Mouse (Mus musculus): Measurements from ENCODE around the gene Wdr18.
A peak's percentile ranks its signal among the peaks of the same experiment; 100 is the strongest.

Gene Wdr18

DNA sequence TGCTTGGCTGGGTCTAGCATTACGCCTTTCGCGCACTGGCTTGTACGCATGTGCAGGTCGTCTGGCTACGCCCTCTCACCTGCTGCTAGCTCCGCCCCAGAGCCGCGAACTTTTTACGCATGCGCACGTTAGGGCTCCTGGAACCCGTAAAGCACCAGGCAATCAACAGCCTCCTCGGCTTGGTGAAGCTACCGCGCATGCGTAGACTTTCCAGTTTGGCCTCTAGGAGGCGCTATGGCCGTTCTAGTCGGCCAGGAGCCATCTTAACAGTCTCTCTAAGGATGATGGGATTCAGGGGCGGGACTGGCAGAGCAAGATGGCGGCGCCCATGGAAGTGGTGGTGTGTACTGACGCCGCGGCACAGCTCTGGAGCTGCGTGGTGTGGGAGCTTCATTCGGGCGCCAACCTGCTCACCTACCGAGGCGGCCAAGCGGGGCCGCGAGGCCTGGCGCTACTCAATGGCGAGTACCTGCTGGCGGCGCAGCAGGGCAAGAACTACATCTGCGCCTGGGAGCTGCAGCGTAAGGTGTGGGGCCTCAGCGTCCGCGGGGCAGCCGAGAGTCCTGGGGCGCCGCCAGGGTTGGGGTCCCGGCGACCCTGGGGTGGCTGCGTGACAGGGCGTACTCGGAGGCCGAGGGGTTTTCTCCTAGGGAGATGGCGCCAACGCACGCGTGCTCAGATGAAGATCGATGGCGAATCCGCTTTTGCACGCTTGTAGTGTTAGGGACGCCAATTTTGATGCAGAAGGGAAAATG lies at the start of gene Wdr18:
Gene Wdr18, plus strand, starts transcription at position 306 of the 755 bp plus-strand sequence.
- DNase-seq (ENCODE audit: low spot score in 2 of 2), result peak; percentile 99 to 100

DNA sequence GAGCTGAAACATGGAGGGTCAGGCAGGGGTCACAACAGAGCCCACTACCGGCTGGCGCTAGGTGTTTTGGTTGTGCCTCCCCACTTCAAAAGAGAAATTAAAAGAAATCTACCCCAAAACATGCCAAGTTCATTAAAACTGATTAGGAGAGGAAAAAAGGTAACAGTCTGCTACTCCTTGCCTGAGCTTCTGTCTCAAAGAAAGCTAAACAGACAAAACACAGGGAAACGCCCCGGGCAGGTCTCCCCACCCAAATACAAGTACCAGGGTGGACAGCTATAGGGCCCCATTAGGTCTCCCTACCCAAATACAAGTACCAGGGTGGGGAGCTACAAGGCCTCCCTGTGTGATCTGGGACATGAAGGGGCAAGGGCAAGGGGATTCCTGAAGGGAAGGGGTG lies 49.4 kb upstream of the Wdr18 start, which contains the start of gene Gm26602:
Gene Gm26602, plus strand, starts transcription at position 301 of the 400 bp plus-strand sequence.
- DNase-seq (ENCODE audit: low spot score in 2 of 2), result no peak

- no peak for DNase-seq (ENCODE audit: low spot score in 2 of 2)
Observed at GRCm38 (mm10) chr10:79912412-79912811, 47.5 kb upstream of the Wdr18 start.

GRCm38 (mm10) chr10:79914131-79914947 lies 45.6 kb upstream of the Wdr18 start:
- no peak for DNase-seq (ENCODE audit: low spot score in 2 of 2)

DNA sequence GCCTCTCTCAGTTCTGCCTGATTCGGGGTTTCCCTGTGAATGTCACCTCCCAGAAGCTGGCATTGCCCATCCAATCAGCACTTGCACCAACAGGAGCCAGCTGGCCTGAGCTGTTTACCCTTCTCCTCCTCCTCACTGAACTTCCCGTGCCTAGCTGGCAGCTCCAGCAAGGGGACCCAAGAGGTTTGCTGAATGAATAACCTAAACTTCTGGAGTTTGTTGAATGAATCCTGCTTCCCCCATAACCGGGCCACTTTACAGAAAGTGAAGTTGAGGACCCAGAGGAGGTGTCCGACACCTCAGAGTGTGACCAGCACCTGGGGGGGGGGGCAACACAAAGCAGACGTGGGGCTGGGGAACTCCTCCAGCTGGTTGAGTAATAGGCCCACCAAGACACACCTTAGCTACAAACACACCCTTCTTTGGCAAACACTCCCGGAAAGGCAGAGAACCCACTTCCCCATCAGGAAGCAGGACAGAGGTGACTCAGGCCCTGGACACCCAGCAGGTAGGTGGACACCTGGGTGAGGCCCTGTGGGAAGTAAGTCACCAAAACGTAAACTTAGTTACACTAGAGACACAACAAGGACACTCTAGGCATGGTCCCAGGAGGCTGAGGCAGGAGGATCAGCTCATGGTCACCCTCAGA lies 44.9 kb upstream of the Wdr18 start:
- DNase-seq (ENCODE audit: low spot score in 2 of 2), result no peak

- DNase-seq (ENCODE audit: low spot score in 2 of 2), result no peak
Observed at GRCm38 (mm10) chr10:79916081-79916480, 43.9 kb upstream of the Wdr18 start.

DNA sequence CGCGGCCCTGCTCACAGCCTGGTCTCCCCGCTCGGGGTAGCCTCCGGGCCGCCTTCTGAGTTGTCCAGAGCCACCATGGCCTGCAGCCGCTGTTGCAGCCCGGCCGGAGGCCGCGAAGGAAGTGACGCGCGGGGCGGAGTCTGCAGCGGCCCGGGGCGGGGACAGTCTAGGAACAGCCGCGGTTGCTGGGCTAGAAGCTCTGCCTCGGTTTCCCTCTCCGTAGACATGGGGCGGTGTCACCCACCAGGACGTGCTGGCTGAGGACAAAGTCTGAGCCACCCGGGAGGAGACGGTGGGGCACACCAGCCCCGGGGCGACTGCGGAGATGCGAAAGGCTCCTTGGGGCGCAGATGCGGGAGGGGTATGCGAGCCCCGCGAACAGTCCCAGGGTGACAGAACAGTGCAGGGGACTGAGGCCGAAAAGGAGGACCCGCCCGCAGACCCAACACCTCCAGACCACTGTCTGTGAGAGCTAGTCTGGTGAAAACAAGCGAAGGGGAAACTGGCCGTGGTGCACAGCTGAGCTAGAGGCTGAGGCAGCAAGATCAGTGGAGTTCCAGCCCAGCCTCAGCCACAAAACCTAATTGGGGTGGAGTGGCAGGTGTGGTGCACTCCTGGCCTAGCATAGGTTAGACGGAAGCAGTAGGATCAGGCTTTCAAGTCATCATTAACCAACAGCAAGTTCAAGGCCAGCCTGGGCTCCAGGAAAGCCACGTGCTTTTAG lies 43.0 kb upstream of the Wdr18 start, which contains the start of gene Kiss1r:
Gene Kiss1r, plus strand, starts transcription at position 164 of the 724 bp plus-strand sequence.
- peak; percentile 70 to 82 for DNase-seq (ENCODE audit: low spot score in 2 of 2)

DNA sequence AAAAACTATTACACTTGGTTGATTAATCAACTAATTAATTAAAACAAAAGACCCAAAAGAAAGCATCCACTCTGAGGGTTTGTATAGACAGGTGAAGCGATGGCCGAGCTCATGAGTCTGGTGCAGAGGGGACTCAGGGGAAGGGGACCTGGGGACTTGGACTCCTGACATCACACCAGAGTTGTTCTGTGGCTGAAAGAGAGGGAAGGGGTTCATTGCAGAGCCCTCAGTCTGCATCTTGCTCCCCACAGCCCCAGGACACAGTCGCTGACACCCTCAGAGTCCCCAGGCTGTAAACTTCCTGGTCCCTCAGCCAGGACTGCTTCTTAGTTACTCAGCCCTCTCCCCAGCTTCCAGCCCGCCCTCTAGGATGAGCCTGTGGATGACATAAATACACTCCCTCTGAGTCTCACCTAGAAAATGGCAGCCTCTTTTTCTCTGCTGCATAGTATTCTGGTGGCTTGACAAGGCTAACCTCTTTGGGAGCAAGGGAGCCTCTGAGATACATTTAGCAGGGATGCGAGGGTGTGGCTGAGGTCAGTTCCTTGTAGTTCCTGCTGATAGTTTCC lies 42.3 kb upstream of the Wdr18 start:
- no peak for DNase-seq (ENCODE audit: low spot score in 2 of 2)

DNA sequence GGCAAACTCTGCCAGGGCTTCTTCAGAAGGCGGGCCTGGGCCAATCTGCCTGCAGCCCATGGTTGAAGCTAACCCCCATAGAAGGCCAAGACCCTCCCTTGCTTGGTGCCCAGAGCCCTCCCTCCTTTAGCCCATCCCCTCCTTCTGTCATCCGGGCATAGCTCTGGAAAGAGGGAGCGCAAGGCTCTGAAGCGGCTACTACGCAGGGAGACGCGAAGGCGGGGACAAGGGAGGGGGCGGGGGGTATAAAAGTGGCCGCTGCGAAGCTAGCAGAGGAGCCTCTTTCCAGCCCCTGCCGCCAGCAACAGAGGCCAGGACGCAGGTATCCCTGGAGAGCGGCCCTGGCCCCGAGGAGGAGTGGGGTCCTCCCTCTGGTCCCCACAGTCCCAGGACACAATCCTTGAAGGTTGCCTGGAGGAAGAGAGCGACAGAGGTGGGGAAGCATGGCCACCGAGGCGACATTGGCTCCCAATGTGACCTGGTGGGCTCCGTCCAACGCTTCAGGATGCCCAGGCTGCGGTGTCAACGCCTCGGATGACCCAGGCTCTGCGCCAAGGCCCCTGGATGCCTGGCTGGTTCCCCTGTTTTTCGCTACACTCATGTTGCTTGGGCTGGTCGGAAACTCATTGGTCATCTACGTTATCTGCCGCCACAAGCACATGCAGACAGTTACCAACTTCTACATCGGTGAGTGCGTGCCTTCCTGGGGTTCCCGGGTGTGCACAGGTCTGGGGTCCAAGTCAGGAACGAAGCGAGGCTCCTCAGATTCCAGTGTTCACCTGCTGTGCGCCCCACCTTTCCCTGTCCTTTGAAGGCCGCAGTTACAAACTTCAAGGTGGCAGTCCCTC lies 41.5 kb upstream of the Wdr18 start:
- no peak for DNase-seq (ENCODE audit: low spot score in 2 of 2)

DNA sequence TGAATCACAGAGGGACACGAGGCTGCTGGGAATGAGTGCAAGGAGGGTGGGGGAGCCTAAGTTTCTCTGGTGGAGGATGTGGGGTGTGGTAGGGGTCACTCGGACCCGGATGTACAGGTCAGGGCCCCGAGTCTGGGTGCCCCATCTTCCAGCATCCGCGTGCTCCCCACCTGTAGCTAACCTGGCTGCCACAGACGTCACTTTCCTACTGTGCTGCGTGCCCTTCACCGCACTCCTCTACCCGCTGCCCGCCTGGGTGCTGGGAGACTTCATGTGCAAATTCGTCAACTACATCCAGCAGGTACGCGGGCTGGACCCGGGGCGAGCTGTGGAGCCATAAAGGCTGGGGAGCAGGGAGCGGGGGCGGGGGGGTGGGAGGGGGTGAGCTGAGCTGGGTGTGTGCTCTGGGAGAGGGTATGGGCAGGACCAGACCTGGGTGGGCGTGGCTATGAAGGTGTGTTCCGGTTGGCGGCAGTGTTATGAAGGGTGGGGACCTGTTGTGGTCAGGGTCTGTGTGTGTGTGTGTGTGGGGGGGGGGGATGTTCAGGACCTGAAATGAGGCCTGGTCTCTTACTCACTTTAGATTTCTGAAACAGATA lies 40.6 kb upstream of the Wdr18 start:
- DNase-seq (ENCODE audit: low spot score in 2 of 2), result no peak

GRCm38 (mm10) chr10:79920056-79920890 lies 39.7 kb upstream of the Wdr18 start:
- DNase-seq (ENCODE audit: low spot score in 2 of 2), result no peak

GRCm38 (mm10) chr10:79920958-79921535 lies 38.9 kb upstream of the Wdr18 start, which contains the start of gene R3hdm4:
Gene R3hdm4 (minus strand): TSS chr10:79921208.
- no peak for DNase-seq (ENCODE audit: low spot score in 2 of 2)

DNA sequence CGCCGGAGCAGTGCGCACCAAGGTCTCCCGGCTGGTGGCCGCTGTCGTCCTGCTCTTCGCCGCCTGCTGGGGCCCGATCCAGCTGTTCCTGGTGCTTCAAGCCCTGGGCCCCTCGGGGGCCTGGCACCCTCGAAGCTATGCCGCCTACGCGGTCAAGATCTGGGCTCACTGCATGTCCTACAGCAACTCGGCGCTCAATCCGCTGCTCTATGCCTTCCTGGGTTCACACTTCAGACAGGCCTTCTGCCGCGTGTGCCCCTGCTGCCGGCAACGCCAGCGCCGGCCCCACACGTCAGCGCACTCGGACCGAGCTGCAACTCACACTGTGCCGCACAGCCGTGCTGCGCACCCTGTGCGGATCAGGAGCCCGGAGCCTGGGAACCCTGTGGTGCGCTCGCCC lies 38.4 kb upstream of the Wdr18 start:
- DNase-seq (ENCODE audit: low spot score in 2 of 2), result no peak

DNA sequence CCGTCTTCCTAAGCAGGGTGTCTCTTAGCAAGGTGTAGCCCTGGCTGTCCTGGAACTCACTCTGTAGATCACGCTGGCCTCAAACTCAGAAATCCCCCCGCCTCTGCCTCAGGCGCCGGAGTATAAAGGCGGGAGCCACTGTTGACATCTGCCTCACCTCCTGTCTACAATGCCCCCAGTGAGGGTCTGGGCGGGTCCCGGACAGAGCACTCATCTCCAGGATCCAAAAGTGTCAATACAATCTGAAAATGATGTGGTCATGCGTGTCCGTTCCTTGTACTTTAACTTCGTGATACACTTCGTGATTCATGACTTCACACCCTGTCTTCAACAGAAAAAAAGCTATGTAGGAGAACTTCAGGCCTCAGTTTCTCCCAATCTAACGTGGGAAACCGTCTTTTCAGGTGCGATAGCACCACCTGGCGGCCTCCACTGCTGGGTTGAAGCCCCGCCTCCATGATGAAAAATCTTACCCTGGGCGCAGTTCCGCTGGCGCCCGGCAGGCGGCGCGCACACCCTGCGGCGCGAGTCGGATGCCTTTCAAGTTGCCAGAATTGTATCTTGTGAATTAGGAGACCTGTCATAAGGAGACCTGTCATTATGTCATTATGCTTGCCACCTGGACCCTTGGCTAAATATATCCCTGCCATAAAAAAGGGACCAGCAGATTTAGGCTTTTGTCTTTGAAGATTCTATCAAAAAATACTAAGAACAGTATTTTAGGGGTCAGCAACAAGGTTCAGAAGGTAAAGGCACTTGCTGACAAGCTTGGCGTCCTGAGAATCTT lies 34.8 kb upstream of the Wdr18 start:
- DNase-seq (ENCODE audit: low spot score in 2 of 2), result peak; percentile 84 to 98

DNA sequence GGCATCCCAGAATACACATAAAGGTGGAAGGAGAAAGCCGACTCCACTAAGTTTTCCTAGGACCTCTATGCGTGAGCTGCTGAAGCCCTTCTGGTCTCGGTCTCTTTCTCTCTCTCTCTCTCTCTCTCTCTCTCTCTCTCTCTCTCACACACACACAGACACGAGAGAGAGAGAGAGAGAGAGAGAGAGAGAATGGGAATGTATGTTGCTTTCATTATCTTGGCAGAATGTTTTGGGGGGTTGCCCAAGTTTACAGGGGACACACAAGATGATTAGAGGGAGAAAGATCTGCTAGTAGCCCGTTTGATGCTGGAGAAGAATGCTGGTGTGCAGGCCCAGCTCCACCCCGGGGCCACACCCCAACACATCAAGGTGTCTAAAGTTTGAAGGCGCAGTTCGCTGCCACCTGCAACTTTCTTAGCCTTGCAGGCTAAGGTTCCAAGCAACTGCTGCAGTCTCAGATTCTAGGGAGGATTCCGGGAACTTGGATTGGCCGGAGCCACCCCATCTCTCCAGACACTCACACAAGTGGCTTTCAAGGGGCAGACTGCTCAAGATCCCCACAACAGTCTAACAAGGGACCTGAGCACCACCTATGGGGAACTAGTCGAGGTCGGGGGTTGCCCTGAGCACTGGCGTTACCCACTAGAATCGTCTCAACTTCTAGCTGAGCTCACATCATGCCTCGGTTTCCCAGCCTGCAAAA lies 34.0 kb upstream of the Wdr18 start:
- DNase-seq (ENCODE audit: low spot score in 2 of 2), result peak in 1 of 2 experiments; percentile 39

DNA sequence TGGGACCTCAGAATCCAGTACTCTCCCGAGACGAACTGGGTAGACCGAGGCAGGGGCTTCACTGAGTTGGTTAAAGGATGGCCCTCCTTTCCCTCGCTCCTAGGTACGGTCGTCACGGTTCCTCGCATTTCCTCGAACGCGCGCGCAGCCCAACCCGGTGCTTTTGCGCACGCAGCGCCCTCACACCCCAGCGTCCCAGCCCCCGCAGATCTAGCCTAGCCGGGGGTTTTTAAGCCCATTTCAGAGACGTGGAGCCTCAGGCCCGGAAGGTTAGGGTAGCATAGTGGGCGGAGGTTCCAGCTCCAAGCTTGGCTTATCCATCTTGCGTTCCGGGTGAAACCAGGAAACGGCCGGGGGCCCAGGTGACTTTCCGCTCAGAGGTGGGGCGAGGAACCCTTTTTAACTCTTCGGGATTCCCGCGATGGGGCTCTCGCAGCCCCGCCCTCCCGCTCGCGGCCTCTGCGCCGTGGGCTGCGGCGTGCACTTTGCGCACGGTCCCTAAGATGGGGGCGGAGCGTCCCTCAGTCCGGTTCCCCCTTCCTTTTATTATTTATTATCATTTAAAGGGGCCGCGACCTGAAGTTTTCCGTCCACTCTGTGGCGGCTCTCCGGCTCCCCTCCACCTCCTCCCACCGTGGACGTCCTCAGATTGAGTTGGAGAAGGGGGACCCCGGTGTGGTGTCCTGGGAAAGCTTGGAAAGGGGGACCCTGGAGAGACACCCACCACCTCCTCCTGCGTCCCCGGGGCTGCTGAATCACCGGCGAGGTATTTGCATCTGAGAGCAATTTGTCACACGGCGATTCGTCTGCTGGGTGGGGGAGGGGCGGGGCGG lies 33.2 kb upstream of the Wdr18 start, which contains the start of gene Arid3a:
Gene Arid3a, plus strand, starts transcription at position 553 of the 833 bp plus-strand sequence.
- peak; percentile 82 to 84 for DNase-seq (ENCODE audit: low spot score in 2 of 2)
